Mouse (Mus musculus): Measurements from ENCODE around the gene Gdpd3. TPM values are rescaled to one million over a fixed set of nuclear protein-coding genes. Genes with fewer than 3 reads are reported as not detected.
A peak's percentile ranks its signal among the peaks of the same experiment; 100 is the strongest.

The Gdpd3 gene
- polyA plus RNA-seq, 1 experiment from 2014 or later = 0.55 TPM

- no peak overlapping the region for H3K4me3 ChIP-seq
- no peaks in the 10 kb centered on the region for H3K27me3 ChIP-seq (ENCODE audit: insufficient read depth, poor library complexity, severe bottlenecking)
- WGBS = 91% methylated on average over 12 of the region's 12 CpGs
- peaks cover 6% of the 10 kb centered on the region; the same call in 1 of the 2 replicates for H3K4me1 ChIP-seq (replicated peaks)
- no peak overlapping the region; the same call in 1 of the 2 replicates for H3K27ac ChIP-seq
- no peaks in the 10 kb centered on the region for H3K36me3 ChIP-seq
- DNase-seq (ENCODE audit: low spot score) = no peak
- H3K9me3 ChIP-seq = no peaks in the 10 kb centered on the region
Measured at GRCm38 (mm10) chr7:126746066-126746465, 20.1 kb upstream of the Gdpd3 start.

- no peaks in the 10 kb centered on the region for H3K36me3 ChIP-seq
- 40% methylated on average over 6 of the region's 6 CpGs for WGBS
- peaks cover 6% of the 10 kb centered on the region; the same call in 1 of the 2 replicates for H3K4me1 ChIP-seq (replicated peaks)
- no peak for DNase-seq (ENCODE audit: low spot score)
- no peak overlapping the region for H3K4me3 ChIP-seq
- no peak overlapping the region for H3K27ac ChIP-seq
- H3K9me3 ChIP-seq = no peaks in the 10 kb centered on the region
- no peaks in the 10 kb centered on the region for H3K27me3 ChIP-seq (ENCODE audit: insufficient read depth, poor library complexity, severe bottlenecking)
Measured at GRCm38 (mm10) chr7:126746798-126747197, 19.3 kb upstream of the Gdpd3 start.

GRCm38 (mm10) chr7:126748824-126749223 is 17.3 kb upstream of the Gdpd3 start:
- WGBS = 78% methylated on average over 7 of the region's 7 CpGs

GRCm38 (mm10) chr7:126749582-126750343 is 16.4 kb upstream of the Gdpd3 start:
- H3K36me3 ChIP-seq = no peaks in the 10 kb centered on the region
- no peak for DNase-seq (ENCODE audit: low spot score)
- 96% methylated on average over 17 of the region's 17 CpGs for WGBS
- H3K9me3 ChIP-seq = no peaks in the 10 kb centered on the region
- H3K27ac ChIP-seq = no peak overlapping the region
- no peak overlapping the region for H3K4me3 ChIP-seq
- H3K4me1 ChIP-seq (replicated peaks) = peaks cover 10% of the 10 kb centered on the region; the same call in 1 of the 2 replicates
- H3K27me3 ChIP-seq (ENCODE audit: insufficient read depth, poor library complexity, severe bottlenecking) = no peaks in the 10 kb centered on the region

More at GRCm38 (mm10) chr7:126748824-126749223, 17.3 kb upstream of the Gdpd3 start:
- H3K27me3 ChIP-seq (ENCODE audit: insufficient read depth, poor library complexity, severe bottlenecking) = no peaks in the 10 kb centered on the region
- H3K4me3 ChIP-seq = no peak overlapping the region
- H3K36me3 ChIP-seq = no peaks in the 10 kb centered on the region
- no peak overlapping the region for H3K27ac ChIP-seq
- no peak for DNase-seq (ENCODE audit: low spot score)
- no peaks in the 10 kb centered on the region for H3K9me3 ChIP-seq
- peaks cover 6% of the 10 kb centered on the region; the same call in 1 of the 2 replicates for H3K4me1 ChIP-seq (replicated peaks)

- 1% methylated on average over 9 of the region's 9 CpGs for WGBS
- H3K4me3 ChIP-seq = peak overlapping the region; percentile 30
- DNase-seq (ENCODE audit: low spot score) = peak; percentile 83
- H3K27me3 ChIP-seq (ENCODE audit: insufficient read depth, poor library complexity, severe bottlenecking) = no peaks in the 10 kb centered on the region
- peak overlapping the region; percentile 79 for H3K27ac ChIP-seq
- peaks cover 18% of the 10 kb centered on the region for H3K4me1 ChIP-seq (replicated peaks)
- H3K9me3 ChIP-seq = no peaks in the 10 kb centered on the region
- H3K36me3 ChIP-seq = no peaks in the 10 kb centered on the region
Measured at GRCm38 (mm10) chr7:126754866-126755265, 11.3 kb upstream of the Gdpd3 start.

GRCm38 (mm10) chr7:126758539-126758938 is 7.6 kb upstream of the Gdpd3 start:
- Histone ChIP-seq H3K4me3 (0 out of 2 replicates have a peak overlapping the region, but pooled peaks have one; percentile 67), H3K27ac (peak overlapping the region; percentile 95; the same call in 1 of the 2 replicates), H3K36me3 (peaks cover 24% of the 10 kb centered on the region), H3K4me1 (replicated peaks) (peaks cover 51% of the 10 kb centered on the region), H3K27me3 (ENCODE audit: insufficient read depth, poor library complexity, severe bottlenecking) (no peaks in the 10 kb centered on the region), H3K9me3 (no peaks in the 10 kb centered on the region)
- WGBS = 64% methylated on average over 7 of the region's 7 CpGs
- DNase-seq (ENCODE audit: low spot score) = no peak

- Histone ChIP-seq H3K9me3 (no peaks in the 10 kb centered on the region), H3K4me1 (replicated peaks) (peaks cover 51% of the 10 kb centered on the region)
- DNase-seq (ENCODE audit: low spot score) = peak; percentile 91
Measured at GRCm38 (mm10) chr7:126759050-126759671, 7.0 kb upstream of the Gdpd3 start, which contains the start of gene Mapk3. Gene Mapk3 (plus strand): TSS chr7:126759601.

GRCm38 (mm10) chr7:126759672-126760390 is 6.3 kb upstream of the Gdpd3 start:
- no peaks in the 10 kb centered on the region for H3K9me3 ChIP-seq
- peak overlapping the region; percentile 95 for H3K27ac ChIP-seq
- under 1% methylated on average over 23 of the region's 24 CpGs for WGBS
- H3K36me3 ChIP-seq = peaks cover 37% of the 10 kb centered on the region
- H3K4me3 ChIP-seq = peak overlapping the region; percentile 67
- H3K27me3 ChIP-seq (ENCODE audit: insufficient read depth, poor library complexity, severe bottlenecking) = no peaks in the 10 kb centered on the region
- H3K4me1 ChIP-seq (replicated peaks) = peaks cover 47% of the 10 kb centered on the region
- DNase-seq (ENCODE audit: low spot score) = no peak

More at GRCm38 (mm10) chr7:126759050-126759671, 7.0 kb upstream of the Gdpd3 start, which contains the start of gene Mapk3:
- Histone ChIP-seq H3K4me3 (peak within 1 kb of the TSS; percentile 67), H3K36me3 (peaks cover 30% of the 10 kb centered on the region), H3K27ac (peak within 1 kb of the TSS; percentile 95), H3K27me3 (ENCODE audit: insufficient read depth, poor library complexity, severe bottlenecking) (no peaks in the 10 kb centered on the region)
- 3% methylated on average over 19 of the region's 38 CpGs for WGBS

- DNase-seq (ENCODE audit: low spot score) = peak; percentile 42
- Histone ChIP-seq H3K36me3 (peaks cover 43% of the 10 kb centered on the region), H3K4me1 (replicated peaks) (peaks cover 41% of the 10 kb centered on the region), H3K9me3 (no peaks in the 10 kb centered on the region), H3K27me3 (ENCODE audit: insufficient read depth, poor library complexity, severe bottlenecking) (no peaks in the 10 kb centered on the region), H3K27ac (peak overlapping the region; percentile 95), H3K4me3 (peak overlapping the region; percentile 67)
- WGBS = 18% methylated on average over 3 of the region's 3 CpGs
Measured at GRCm38 (mm10) chr7:126760391-126760802, 5.7 kb upstream of the Gdpd3 start.

- H3K4me3 ChIP-seq = peak overlapping the region; percentile 67; the same call in 1 of the 2 replicates
- H3K36me3 ChIP-seq = peaks cover 48% of the 10 kb centered on the region
- H3K27me3 ChIP-seq (ENCODE audit: insufficient read depth, poor library complexity, severe bottlenecking) = no peaks in the 10 kb centered on the region
- no peak for DNase-seq (ENCODE audit: low spot score)
- H3K9me3 ChIP-seq = no peaks in the 10 kb centered on the region
- peak overlapping the region; percentile 95 for H3K27ac ChIP-seq
- 75% methylated on average over 4 of the region's 4 CpGs for WGBS
- peaks cover 41% of the 10 kb centered on the region for H3K4me1 ChIP-seq (replicated peaks)
Measured at GRCm38 (mm10) chr7:126760956-126761355, 5.2 kb upstream of the Gdpd3 start.

GRCm38 (mm10) chr7:126761529-126762067 is 4.5 kb upstream of the Gdpd3 start:
- Histone ChIP-seq H3K9me3 (no peaks in the 10 kb centered on the region), H3K36me3 (peaks cover 55% of the 10 kb centered on the region)

GRCm38 (mm10) chr7:126762471-126763008 is 3.6 kb upstream of the Gdpd3 start:
- no peak for DNase-seq (ENCODE audit: low spot score)
- Histone ChIP-seq H3K36me3 (peaks cover 64% of the 10 kb centered on the region), H3K4me1 (replicated peaks) (peaks cover 41% of the 10 kb centered on the region), H3K9me3 (no peaks in the 10 kb centered on the region), H3K27me3 (ENCODE audit: insufficient read depth, poor library complexity, severe bottlenecking) (no peaks in the 10 kb centered on the region), H3K27ac (peak overlapping the region; percentile 51), H3K4me3 (0 out of 2 replicates have a peak overlapping the region, but pooled peaks have one; percentile 3)
- WGBS = 76% methylated on average over 17 of the region's 17 CpGs

More at GRCm38 (mm10) chr7:126761529-126762067, 4.5 kb upstream of the Gdpd3 start:
- peaks cover 41% of the 10 kb centered on the region for H3K4me1 ChIP-seq (replicated peaks)
- H3K27ac ChIP-seq = peak overlapping the region; percentile 95; the same call in 1 of the 2 replicates
- H3K4me3 ChIP-seq = no peak overlapping the region
- no peaks in the 10 kb centered on the region for H3K27me3 ChIP-seq (ENCODE audit: insufficient read depth, poor library complexity, severe bottlenecking)
- DNase-seq (ENCODE audit: low spot score) = no peak
- WGBS = 81% methylated on average over 6 of the region's 6 CpGs
